Mouse (Mus musculus) retina, postnatal 7 days (tissue): ENCODE results near the gene Scube2.

ENCODE experiments used
- DNase-seq: peaks from one replicate; pipeline ENCODE4 v3.0.0-alpha.2; 2012; ENCODE audit warnings: low read depth, low spot score

Gene Scube2

DNA sequence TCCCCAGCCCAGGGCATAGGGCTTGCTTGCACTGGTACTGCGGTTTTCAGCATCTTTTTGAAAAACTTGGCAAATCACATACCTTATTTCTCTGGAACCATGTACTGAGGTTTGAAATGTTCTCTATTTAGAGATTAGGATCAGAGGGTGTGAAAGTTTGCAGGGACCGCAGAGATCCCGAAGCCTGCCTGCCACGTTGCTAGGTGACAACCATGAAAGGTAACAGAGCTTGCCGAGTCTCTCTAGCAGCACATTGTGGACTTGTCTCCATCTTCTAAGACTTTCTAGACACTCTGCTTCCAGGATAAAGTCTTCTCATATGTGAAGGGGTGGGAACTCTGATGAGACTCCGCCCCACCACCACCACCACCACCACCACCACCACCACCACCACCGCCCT, 13.5 kb downstream of the Scube2 start:
- no peak for DNase-seq

DNA sequence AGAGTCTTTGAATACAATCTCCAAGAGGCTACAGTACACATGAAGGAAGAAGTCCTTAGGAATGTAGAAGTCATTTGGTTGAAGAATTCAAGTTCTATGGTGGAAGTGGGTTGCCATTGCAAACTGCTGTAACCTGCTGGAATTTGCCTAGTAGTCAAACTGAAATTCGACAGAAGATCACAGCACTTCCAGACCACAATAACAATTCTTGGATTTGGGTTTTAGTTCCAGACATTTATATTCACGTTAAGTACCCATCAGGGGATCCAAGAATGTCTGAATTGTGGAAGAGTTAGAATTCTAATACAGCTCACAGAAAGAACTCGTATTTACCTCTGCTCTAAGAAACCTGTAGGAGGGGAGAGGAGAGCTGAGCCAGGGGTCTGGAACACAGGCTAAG, 14.9 kb downstream of the Scube2 start:
- no peak for DNase-seq

DNA sequence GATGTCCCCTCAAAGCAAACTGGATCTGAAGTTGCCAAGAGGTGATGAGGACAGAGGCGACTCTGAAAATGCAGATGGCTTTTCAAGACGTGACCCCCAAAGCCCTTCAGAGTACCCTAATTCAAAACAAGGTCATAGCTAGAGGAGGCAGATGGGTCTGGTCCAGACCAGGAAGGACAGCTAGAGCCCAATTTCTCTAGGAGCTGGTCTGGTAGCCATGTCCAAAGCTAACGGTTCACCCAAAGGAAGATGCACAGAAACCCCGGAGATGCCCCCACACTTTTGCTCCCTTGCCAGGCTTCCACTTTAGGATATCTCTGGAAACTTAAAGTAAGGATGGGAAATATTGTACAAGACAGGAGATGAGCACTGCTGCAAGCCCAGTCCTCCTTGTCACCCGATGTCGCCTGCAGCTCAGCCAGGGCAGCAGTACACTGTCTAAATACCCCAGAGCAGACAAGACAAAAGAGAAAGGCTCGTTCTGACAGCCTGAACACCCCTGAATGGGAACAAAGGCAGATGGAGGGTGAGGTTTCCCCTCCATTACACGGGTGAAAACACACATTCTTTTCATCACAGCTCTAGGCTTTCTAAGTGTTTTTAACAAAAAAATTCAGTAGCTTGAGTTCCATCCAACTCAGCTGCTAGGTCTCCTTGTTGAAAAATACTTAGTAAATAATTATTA, 15.6 kb downstream of the Scube2 start:
- DNase-seq = no peak

DNA sequence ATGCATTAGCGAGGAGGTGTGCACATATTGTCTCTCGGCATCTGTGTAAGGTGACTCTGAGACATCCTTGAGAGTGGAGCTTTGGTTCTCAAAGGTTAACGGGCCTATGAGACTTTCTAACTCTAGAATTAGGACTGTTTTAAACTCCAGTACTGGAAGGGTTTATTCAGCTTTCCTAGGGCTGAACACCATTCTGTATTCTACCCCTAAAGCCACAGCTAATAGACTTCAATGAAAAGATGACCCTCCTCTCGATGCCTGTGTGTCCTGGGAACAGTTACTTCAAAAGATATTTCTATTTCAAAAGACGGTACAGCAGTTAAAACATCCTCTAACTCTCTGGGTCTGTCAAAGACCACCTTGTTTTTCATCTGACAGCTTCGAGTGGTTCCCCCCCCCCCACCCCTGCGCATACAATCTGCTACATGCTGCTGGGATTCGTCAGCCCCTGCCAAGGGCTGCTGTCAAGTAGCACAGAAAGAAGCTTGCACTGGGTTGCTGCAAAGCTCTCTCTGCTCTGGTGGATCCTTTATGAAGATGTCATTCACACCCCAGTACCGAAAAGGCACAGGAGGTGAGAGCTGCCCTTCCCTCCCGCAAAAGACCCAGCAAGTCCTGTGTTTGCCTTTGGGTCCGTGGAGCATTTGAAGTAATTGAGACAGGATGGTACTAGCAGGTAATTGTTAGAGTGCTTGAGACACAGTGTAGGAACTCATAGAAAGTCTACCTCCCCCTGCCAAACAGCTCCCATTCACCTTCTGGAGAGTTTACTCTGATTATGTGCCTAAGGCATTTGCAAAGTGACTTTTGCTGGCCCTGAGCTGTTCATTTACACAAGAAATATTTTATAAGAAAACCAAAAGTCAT, 16.4 kb downstream of the Scube2 start:
- DNase-seq = no peak

DNA sequence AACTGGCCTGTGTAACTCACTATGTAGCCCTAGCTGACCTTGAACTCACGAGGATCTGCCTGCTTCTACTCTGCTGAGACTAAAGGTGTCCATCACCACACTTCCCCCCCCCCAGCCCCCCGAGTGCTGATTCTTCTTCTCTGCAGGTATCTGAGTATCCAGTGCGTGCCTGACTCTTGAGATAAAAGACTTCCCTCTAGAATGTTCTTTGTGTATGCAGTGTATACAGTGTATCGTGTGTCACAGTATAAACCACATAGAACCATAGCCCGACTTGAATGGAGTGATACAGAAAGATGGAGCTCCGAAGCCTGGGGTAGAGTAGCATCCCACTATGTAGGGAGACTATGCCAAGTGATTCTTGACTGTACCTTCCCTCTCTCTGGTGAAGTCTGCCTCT, 21.4 kb downstream of the Scube2 start:
- no peak for DNase-seq

DNA sequence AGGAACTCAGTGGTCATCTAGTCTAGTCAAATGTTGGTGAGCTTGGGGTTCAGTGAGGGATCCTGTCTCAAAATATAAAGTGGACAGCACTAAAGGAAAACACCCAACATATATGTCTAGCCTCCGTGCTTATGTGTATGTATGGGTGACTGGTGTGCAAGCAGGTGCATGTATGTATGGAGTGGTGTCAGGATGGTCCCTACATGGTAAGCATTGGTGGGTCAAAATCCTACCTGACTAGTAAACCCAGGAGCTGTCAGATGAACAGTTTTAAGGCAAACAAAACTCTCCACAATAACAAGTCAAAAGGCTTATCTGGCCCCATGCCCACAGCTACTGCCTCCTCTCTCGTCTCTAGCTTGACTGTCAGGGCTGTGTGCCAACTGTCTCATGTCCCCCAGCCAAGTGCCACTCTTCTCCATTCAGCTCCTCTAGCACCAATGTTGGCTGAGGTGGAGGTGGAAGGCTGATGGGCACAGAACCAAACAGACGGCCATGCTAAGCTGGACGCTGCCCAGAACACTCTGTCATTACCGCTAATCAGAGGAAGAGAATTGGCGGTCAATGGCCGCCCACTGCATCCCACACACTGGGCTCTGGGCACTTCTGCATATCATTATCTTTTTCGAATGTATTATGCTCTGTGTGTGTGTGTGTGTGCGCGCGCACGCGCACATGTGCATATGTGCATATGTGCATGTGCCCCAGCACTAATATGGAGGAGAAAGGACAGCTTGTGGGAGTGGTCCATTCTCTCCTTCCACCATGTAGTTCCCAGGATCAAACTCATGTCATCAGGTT, 23.7 kb downstream of the Scube2 start:
- DNase-seq = no peak

DNA sequence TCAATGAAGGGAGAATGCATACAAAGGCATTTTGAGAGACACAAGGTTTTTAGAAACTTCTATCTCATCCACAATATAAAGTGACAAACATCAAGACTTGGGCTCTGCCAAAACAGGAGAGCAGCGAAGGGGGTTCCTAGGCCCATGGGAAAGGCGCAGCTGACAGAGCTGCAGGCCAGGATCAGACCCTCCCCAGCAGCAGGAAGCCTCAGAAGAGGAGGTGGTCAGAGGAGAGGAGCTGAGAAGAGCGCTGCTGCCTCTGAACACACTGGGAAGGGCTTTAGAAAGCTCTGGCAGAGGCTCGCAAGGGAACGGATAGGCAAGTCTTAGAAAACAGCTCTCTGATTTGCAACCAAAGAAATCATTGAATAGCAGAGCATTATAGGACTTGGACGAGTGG, 24.4 kb downstream of the Scube2 start:
- DNase-seq = no peak

DNA sequence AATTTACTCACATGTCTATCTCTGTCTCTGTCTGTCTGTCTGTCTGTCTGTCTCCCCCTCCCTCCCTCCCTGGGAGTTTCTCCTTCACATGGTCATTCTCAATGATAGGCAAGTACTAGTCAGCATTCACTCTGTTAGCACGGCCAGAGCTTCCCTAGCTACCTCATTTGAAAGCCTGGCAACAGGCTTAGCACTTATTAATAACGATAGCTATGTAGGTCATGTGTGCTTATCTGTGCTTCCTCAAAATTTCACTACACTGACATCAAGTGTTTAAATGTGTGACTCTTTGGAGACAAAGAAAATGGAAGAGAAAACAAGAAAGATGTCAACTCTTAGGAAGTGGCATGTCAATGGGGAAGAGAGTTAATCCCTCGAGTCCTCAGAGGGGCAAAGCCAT, 26.9 kb downstream of the Scube2 start:
- no peak for DNase-seq

DNA sequence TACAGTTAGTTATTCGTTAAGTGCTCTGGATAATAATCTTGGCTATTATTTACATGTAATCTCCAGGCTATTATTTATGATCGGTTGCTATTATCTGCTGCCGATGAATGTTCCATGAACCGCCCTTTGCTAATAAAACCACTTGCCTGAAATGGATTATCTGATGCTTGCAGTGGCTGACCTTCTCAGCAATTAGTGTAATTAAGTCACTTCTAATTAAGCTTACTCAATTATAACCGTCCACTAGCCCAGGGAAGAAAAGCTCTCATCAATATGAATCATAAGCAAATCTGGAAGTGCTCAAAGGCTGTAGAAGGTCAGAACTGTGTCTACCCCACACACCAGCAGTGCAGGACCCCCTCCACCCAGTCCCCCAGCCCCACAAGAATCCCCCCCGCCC, 27.8 kb downstream of the Scube2 start:
- DNase-seq = peak; percentile 14

DNA sequence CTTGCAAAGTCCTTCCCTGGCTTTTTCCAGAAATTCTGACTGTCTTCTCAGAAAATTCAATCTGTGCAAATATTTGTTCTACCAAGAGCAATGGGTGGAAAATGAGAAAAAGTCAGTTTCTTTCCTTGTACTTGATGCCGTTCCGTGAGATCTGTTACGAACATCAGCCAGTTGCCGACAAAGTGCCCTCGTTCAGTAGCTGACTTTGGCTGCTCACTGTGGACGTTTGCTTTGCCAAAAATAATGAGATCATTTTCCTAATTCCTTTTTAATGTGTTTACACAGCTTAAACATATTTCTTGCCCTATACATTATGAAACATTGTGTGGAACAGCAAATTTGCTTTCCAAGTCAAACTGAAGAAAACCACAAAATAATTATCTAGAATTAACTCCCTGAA, 30.6 kb downstream of the Scube2 start:
- DNase-seq = no peak

DNA sequence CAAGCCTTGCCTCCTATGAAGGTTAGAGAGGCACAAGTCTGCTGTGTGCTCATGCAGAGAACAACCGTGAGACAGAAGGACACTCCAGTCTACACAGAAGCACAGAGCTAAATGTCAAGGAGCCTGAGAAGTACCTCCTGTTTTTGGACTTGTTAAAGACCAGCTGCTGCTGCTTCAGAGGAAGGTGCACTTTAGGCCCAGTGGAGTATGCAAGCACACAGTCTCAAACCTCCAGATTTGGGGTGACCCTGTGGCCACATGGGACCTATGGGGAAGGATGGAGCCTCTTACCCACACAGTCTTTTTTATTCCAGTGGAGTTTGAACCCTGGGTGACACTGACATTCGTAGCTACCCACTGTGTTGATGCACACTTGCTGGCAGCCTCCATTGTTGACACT, 34.1 kb downstream of the Scube2 start:
- no peak for DNase-seq

DNA sequence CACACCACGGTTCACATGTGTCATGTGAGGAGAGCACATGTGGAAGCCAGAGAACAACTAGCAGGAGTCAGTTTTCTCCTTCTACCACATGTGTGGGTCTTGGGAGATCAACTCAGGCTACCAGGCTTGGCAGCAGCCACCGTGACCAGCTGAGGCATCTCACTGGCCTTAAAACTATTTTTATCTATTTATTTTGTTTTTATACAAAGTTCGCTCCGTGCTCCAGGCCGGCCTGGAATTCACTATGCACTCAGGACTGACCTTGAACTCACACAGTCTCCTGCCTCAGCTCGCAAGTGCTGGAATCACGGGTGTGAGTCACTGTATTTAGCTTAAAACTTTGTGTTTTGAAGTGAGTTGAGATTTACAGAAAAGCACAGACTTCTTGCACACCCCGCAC, 38.6 kb downstream of the Scube2 start:
- no peak for DNase-seq

DNA sequence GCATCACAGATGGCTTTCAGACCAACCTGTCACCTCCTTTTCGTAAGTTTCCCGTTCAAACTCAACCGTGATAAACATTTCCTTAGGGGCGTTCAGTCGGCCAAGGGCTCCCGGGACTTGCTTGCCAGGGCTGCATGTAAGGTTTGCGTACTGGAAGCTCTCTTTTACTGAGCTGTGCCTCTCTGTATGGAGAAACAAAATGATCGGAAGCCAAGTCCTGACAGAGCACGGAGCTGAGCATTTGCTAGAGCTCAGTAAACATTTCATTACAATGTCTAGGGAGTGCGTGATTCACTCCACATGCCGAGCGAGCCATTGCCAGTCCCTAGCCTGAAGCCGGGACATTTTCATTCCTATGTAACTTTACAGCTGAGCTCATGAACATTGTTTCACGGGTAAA, 40.2 kb downstream of the Scube2 start:
- no peak for DNase-seq

DNA sequence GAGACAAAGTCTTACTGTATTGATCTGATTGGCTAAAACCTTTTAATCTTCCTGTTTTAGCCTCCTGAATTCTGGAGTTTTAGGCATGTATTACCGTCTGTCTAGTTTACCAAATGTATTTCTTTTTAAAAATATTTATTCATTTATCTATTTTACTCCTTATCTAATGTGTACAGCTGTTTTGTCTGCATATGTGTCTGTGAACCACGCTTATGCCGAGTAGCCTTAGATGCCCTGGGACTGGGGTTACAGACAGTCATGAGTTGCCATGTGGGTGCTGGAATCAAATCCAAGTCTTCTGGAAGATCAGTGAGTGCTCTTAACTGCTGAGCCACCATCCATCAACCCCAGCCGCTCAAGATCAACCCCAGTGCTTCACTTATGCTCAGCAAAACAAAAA, 46.9 kb downstream of the Scube2 start:
- no peak for DNase-seq

DNA sequence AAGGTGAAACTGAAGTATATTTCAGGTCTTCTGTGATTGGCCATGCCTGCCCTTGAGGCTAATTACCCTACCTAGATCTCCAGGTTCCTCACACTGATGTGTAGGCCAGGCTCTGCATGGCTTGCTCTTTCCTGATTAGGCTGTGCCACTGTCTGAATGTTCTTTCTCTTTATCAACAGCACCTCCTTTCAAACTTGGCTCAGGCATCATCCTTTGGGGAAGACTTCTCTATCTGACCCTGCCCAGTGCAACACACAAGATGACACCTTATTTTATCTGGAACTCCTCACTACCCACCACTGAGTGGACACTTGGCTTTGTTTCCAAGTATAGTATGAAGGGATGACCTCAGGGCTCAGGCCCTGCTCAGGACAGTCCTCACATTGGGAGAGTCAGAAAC, 47.5 kb downstream of the Scube2 start:
- DNase-seq = no peak

DNA sequence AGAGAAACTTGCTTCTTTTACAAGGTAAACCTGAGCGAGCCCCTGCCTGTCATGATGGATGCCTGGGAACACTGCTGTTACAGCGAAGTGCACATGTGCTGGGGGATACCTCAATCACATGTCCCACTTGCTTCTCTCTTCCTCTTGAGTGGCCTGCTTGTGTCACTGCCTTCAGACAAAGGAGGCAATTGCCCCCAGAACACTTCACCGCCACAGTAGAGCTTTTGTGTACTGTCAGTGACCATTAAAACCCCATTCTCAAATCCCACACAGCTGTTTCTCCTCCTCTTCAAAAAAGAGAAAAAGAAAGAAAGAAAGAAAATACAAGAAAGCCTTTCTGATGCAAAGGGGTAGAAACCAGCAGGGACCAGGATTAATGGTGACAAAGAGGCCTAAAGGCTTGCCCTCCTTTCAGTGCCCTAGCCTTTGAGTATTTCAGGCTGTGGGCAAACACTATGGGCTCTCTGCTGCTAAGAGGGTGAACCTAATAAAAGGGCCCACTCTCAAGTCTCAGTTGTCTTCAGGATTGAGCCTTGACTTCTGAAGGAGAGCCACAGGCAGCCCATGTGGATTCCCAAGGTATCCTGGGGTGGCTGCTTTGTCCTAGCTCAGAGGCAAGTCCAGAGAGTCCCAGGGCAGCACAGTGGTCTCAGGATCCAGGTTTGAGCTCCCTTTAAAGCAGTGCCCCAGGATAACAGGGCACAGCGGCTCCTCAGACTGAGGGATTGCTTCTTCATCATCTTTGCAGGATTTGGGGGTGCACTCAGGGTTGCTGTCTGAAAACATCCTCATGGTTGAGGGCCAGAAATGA, 51.9 kb downstream of the Scube2 start:
- DNase-seq = no peak

DNA sequence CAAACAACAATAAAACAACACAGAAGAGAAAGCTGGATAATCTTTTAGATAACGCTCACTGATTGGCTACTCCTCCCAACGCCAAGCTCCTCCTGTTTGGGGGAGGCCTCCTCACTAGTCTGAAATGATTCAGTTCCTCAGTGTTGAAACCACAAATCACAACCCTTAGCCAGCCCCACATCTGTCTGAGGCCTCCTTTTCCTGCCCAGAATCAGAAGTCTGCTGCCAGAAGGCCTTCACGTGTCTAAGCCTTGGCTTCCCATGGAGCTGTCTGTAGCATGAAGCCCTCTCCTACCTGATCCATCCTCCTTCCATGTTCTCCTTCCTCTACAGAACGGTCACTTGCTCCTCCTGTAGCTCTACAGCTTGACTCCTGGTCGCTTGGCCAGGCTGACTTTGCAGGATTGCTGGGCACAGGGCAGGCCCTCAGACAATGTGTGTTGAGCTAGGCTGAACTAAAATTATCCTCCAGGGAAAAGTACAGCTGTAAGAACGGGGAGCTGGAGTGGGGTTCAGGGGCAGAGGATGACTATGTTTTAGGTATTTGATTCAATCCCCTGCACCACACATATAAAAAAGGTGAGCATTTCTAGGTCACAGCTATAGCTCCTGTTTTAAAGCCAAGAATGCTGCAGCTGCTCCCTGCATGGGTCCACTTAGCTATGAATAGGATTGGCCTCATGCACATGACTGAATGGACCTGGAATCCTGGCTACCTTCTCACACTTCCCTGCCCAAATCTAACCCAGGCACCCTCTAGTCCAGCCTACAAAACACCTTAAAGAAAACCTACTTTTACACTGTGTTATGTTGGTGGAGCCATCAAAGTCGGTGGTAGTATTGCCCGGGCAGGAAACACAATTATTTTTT, 57.6 kb downstream of the Scube2 start:
- no peak for DNase-seq

DNA sequence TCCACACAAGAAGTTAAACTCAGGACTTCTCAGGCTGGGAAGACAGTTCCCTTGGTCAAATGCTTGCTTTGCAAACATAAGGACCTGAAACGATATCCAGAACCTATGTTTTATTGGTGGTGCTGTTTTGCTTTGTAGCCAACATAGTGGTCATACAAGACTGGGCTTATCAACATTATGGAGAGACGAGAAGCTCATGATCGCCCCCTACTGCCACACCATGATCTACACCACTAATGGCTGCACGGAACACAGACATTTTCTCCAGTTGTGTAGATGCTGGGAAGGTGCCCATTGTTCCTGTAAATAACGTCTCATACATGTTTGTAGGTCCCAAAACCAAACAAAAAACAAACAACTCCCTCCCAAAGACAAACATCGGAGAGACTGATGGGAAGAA, 60.6 kb downstream of the Scube2 start:
- no peak for DNase-seq

DNA sequence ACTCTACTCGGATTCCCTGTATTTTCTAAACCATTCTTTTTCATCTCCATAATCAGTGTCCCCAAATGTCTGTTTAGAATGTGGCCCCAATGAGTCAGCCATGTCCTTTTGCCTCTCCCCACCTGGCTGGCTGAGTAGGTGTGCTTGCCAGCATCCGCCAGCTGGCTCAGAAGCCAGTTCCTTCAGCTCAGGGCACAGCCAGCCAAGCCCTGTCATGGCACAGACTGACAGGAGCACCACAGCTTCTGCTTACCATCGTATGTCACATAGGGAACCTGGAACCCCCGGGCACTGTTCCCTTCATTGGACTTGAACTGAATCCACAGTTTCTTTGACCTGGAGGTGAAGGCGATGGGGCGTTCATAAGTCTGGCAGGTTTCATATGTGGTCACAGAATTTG, 61.1 kb downstream of the Scube2 start:
- DNase-seq = no peak

DNA sequence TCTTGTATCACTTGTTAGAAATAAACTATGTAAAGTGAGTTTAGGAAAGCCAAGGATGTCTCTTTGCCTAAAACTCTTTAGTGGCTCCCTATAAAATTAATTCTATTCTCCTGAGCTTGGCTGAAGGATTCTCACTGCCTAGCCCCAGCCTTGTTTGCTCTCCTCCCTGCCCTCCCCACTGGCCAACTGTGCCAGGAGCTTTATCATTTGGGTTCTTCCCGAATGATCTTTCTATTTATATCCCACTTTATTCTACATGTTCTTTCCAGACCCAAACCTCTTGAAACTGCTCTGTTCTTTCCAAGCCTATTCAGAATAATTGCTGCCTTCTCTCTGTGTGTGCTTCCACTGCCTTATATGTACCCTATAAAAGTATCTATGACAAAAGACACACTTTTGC, 62.0 kb downstream of the Scube2 start:
- no peak for DNase-seq

DNA sequence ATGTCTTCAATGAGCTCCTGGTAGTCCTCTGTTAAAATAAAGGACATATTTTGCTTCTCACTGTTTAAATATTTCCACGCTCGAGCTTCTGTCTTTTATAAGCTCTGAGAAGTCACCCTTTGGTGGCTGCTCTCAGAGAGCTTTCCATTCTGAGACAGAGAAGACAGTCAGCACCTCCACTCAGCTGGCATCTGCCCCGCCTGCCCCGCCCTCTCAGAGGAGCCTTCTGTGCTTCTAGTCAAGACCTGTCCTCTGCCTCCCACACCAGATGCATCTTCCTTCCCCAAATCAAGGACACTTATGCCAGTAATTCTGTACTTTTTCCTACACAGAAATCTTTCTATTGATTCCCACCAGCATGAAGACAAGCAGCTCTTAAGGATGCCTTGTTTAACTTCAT, 64.9 kb downstream of the Scube2 start:
- DNase-seq = no peak
